Mouse (Mus musculus) ovary, postnatal 36 days (tissue): ENCODE data around the gene Foxp4.

Source experiments
- DNase-seq: peaks from one replicate; pipeline ENCODE4 v3.0.0; 2022; ENCODE audit warnings: low spot score, mixed read lengths

The Foxp4 gene

DNA sequence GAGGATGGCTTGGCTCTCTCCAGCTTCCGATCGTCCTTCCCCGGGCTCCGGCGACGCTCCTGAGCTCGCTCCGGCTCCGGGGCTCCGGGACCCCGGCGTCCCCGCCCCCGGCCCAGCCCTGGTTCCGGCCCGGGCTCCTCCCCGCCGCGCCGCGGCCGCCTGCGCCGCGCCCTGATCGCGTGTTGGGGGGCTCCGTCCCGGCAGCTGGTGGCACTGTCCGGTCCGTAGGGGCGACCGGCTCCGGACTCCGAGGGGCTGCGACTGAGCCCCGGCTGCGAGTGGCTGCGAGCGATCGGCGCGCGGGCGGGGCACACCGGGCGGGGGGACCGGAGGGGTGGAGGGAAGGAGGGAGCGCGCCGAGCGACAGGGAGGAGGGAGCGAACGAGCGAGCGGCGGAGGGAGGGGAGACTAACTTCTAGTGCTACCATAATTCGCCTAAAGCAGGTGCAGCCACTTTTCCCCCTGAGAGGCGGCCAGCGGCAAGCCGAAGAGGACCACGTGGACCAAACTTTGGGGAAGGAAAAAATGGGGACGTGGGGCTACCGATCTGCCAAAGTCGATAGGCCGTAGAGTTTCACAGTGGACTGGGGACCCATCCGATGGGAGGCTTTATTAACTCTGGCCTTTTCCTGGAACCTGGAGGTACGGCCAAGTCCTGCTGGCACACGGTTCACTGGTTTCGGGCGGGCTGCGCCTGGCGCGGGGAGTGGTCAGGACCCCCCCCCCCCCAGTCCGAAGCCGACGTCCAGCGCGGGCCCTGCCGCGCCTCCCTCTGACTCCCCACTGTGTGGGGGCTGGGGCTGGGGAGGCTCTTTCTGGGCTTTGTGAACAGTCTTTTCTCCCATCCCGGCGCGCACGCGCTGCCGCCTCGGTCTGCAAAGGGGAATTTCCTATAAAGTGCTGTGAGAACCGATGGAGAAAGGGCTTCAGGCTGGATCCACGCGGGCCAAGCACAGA is at the start of gene Foxp4:
Gene Foxp4, minus strand, starts transcription at position 263 of the 957 bp plus-strand sequence.
- peak; percentile 87 for DNase-seq

DNA sequence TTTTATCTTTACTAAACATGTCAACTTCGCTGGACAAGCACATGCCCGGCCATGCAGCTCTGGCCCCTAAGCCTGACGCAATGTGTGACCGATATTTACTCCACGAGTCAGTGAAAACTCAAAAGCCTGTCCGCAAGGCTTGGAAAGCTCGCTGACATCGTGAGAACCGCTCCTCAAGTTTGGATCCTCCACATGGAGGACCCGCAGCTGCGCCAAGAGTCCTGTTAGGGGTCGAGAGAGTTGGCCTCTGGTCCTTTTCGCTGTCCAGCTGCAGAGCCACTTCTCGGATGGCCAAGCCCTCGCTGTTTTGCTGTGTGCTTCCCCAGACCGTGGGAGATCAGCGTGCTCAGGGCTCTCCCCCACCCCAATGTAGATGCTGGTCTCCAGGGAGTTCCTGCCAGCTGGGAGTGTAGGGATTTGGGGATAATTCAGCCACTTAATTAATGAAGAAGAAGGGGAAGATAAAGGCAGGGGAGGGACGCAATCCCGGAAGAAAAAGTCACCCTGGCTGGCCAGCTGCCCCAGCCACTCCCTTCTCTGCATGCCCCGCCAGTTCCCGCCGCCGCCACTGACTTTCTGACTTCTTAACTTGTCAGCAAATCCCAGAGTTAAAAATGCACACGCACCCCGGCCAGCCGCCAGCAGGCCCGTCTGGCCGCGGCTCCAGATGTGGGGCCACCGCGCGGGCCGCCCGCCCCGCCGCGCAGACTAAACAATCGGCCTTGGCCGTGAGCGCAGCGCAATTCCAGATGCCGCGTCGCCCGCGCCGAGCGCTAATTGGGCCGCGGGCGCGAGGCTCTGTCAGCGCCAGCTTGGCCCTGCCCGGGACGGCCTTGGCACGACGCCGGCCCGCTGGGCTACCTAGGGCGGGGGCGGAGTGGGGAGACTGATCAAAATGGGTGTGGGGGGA is 49.4 kb upstream of the Foxp4 start:
- peak; percentile 89 for DNase-seq

DNA sequence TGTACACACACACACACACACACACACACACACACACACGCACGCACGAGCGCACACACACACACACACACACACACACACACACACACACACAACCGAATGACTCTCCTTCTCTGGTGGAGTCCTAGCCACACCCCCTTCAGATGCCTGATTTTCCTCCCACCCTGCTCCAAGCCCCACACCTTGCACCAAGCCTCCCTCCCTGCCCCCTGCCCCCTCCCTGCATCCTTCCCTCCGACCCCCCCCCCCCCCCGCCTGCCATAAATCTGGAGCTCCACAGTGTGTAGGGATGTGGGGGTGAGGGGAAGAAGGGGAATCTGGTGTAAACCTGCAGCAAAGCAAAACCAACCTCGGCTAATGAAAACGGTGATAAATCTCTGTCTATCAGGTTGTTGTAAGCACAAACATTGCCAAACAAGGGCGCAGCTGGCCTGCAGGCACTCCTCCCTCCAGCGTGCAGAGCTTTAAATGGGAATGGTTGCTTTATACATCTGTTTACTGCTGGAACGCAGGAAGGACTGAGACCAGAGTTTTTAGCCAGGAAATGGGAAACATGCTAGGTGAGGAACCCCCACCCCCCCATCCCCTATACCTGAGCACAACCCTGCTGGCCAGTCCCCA is 41.5 kb upstream of the Foxp4 start:
- no peak for DNase-seq

DNA sequence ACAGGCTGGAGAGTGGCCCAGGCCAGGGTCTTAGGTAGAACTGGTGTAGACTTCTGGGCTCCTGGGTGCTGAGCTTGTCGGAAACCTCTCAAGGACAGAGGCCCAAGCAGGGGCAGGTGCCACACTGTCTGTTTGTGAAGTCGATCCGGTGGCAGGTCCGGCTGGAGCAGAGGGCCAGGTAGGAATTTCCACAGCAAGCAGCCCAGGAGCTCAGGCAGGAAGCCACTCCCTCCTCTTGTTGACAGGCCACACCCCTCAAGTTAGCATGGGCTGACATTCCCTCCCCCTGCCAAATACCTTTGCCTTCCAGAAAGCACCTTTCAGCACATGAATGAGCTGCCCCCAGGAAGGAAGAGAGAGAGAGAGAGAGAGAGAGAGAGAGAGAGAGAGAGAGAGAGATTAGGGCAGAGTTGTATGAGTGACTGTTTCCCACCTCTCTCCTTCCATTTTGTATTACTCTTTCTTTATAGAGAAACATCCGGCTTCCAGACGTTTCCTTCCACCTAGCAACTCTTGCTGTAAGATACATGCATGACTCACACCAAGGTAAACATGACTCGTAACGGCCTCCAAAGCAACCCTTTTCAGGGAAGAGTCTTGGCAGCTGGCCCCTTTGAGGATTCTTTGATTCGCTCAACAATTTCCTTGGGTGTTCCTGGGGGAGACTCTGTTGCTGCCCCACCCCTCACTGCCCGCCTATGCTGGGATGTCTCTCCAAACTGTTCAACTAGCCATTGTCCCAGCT is 33.8 kb upstream of the Foxp4 start:
- DNase-seq: no peak

DNA sequence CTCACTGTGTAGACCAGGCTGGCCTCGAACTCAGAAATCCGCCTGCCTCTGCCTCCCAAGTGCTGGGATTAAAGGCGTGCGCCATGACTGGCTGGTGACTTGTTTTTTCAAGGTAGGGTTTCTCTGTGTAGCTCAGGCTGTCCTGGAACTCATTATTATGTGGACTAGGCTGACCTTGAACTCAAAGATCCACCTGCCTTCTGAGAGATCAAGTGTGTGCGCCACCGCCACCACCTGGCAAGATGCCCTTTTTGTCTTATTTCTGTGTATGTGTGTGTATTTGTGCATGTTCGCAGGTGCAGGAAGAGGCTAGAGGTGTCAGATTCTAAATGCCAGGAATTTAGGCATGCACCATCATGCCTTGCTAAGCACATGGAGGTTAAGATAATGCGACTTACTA is 32.0 kb upstream of the Foxp4 start:
- DNase-seq: no peak

DNA sequence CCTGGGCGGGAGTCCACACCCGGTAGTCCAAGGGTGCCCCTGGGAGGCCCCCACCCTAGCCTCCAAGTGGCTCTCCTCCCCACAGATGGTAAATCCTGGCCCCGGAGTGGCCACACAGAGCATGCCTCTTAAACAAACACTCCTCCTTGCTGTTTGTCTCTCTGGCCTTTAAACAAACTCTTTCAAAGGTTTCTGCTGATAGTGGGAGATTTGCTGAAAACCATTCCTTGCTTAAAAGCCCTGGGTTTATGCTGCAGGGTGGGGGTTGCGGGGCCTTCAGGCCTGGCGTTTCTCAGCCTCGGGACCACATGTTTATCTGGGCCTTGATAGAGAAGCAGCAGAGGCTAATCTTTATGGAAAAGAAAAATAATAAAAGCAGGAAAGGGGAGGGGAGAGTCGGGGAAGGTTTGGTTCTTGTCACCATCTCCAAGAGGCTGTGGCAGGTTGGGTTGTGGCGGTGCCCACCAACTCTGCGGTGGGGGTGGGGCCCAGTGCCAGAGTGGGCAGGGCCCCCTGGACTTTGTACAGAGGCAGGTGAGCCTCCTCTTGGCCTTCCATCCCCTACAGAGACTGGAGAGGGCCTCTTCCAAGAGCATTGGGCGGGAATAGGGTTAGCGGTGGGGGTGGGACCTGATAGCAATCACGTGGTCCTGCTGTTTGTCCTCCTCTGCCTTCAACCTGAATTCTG is 30.8 kb upstream of the Foxp4 start:
- DNase-seq: peak; percentile 59

DNA sequence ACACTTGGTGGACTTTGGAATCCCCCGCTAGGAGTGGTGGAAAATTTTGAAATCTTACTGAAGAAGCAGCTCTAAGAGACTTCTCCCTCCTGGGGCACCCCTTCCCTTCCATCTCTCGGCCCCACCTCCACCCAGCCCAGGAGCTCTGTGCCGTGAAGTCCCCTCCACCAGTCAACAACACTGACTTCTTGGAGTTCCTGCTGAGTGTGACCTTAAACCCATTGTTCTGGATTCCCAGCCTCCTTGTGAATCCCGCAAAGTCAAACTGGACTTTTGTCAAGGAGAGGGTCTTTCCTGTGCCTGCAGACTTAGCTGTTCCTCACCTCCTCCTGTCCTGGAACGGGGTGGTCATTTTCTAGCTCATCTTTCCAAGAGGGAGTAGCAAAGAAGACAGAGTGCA is 28.8 kb upstream of the Foxp4 start:
- DNase-seq: no peak

DNA sequence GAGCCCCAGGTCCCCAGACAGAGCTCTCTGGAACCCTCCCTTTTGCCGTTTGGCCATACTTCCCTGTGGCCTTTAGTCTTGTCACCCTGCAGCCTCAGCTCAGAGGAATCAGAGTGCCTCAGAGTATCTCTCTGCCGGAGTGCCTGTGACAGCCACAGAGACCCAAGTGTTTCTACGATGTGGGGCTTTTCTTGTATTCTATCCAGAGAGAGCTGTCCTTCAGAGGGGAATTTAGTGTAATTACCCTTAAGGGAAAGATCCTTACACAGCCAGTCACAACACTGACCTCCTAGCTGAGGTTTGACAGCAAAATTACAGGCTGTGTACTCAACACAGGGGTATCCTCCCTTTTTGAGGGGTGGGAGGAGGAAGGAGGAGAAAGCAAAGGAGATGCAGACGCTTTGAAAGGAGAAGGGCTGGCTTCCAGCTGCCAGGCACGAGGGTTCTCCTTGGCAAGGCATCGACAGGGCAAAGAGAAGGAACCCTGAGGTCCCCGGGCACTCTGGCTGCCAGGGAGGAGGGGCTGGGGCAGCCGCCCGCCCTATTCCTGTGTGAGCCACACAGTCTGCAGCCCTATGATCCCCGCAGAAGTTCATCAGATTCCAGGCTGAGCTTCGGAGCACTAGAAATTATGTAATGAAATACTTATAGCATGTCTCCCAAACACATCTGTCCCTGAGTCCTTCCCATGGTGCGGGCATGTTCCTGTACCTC is 28.1 kb upstream of the Foxp4 start:
- DNase-seq: peak; percentile 48

DNA sequence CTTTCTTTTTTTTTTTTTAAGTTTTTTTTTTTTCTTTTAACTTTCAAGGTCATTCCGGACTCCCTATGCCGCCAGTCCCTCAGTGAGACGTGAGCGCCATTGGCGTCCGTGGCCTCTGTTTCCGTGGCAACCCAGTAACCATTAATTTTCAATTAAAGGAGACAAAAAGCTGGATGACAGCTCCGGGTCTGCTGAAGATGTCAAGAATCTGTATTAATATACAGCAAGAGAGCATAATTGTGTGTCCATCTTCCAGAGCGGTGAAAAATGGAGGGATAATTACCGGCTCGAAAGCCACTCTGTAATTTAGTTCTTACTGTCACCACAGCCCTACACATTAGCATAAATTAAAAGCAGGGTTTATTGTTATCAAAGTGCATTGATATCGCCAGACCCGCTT is 27.0 kb upstream of the Foxp4 start:
- no peak for DNase-seq

DNA sequence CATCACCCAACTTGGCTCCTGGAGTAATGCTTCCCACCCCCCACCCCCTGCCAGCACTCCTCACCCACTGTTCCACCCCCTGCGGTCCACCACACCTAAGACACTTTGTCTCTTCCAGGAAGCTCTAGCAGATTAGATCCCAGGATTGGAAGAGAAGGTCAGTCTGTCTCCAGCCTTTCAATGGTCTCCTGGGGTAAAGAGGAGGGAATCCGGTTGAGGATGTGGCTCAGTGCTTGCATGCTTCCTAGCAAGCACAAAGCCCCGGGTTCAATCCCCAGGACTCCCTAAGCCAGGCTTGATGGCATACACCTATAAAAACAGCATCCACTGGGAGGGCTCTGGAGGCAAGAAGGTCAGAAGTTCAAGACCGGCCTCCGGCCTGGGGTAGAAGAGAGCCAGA is 26.4 kb upstream of the Foxp4 start:
- no peak for DNase-seq

DNA sequence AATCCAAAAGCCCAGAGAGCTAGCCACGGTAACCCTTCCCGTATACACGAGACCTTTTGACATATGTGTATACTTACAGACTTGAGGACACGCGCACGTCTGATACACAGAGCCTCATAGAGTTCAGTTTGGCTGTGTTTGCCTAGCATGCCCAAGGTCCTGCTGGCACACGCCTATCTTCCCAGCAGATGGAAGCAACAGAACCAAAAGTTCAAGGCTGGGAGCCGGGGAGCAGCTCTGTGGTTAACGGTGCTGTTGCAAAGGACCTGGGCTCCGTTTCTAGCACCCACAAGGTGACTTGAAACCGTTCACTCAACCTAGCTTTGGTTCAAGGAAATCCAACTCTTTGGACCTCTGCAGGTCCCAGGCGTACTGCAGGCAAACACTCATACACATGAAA is 25.0 kb upstream of the Foxp4 start:
- no peak for DNase-seq

DNA sequence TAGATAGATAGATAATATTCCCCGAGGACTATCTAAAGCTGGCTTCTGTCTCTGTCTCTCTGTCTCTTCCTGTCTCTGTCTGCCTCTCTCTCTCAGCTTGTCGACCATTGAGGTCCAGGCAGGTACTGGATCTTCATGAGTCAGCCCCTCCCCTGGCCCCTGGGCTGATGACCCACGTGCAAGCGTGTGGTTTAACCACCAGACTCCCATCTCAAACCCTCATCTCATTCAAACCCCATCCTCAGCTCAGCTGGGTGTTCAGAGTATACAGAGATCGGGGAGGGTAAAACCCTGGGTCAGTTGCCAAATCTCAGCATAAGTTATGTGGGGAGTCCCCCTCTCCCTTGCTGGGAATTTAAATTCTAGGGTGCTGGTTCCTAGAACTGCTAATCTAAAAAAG is 24.3 kb upstream of the Foxp4 start:
- DNase-seq: no peak

DNA sequence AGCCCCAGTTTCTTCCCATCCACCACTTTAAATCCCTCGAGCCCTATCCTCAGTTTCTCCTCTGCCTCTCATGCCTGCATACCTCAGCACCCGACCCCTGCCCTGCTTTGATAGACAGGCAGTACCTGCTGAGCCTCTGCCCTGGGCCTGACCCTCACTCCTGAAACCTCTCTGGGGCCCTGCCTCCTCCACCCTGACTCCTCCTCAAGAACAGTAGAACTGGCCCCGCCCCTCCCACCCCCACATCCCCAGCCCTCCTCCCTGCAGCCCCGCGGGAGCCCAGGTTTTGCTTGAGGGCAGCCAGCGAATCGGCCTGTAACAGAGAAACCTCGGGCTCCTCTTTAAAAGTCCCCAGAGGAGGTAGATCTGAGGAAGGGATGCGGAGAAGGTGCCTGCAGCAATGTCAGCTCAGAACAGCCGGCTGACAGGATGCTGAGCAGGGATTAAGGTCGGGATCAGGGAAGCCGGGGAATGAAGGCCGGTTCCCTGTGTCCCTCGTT is 22.5 kb upstream of the Foxp4 start:
- DNase-seq: no peak

DNA sequence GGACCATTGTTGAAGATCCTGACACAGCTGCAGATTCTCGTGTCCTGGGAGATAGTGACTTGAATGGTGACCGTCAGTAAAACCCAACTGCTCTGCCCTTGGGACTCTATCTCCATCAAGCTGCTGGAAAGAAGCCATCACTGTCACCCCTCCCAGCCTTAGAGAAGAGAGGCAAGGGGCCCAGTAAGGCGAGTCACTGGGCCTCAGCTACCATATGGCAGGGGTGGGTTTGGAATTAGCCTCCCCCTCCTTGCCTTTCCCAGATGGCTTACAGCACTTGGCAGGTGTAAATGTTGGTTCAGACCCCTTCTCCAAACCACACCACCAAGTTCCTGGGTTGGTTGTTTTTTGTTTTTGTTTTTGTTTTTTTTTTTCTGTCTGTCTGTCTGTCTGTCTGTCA is 21.7 kb upstream of the Foxp4 start:
- DNase-seq: no peak

DNA sequence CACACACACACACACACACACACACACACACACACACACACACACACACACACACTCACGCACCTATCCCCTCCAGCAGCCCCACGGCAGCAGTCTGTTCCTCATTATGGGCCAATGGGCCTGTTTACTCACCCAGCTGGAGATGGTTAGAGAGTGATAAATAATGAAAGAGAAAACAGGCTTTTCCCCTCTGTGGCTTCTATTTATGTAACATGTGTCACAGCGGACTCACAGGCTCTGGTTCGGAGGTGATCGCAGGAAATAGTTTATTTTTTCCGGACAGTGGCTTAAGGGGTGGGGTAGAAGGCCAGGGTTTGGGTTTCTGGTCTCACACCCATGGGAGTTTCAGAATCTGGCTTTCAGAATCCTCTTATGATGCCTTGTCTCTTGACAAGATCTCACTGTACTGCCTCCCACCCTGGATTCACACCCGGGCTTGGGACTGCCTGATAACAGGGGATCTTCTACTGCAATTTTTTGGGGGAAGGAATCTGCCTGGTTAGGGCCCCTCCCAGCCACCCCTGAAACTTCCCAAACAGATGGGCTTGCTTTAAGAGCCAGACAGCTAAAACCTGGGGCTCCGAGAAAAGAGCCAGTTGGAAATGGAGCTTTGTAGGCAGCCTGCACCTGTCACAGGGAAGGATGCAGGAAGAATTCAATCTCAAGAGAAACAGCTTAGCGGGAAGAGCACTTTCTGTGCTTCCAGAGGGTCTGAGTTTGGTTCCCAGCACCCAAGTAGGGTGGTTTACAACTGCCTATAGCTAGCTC is 18.8 kb upstream of the Foxp4 start:
- DNase-seq: no peak

DNA sequence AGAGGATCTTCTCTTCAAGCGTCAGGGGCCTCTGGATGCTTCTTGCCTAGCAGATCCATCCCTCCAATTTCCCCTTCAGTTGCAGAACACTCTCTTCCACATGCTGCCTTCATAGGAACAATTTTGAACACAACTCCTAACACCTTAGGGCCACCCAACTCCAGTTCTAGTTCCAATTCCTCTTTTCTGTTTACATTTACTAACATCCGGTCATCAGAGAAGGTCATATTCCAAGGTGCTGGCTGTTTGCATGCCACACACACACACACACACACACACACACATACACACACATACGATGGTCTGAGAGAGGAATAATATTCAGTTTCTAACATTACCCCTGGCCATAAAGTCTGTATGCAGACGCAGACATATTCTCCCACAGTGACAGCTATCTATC is 17.6 kb upstream of the Foxp4 start:
- DNase-seq: no peak

DNA sequence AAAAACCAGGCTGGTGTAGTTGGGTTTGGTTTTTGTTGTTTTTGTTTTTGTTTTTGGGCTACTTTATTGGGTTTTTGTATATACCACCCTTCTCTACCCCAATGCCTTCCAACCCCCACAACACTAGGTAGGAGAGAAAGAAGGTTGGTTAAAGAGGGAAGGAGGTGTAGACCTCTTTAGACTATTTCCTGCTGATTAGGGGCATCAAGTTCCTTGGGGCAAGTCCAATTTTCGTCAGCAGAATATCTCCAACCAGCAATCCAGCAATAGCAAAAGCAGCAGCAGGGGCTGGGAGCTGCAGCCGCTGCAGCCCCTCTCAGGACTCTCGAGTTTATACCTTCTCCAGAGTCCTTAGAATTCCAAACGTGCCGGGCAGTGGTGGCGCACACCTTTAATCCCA is 14.4 kb upstream of the Foxp4 start:
- DNase-seq: no peak

DNA sequence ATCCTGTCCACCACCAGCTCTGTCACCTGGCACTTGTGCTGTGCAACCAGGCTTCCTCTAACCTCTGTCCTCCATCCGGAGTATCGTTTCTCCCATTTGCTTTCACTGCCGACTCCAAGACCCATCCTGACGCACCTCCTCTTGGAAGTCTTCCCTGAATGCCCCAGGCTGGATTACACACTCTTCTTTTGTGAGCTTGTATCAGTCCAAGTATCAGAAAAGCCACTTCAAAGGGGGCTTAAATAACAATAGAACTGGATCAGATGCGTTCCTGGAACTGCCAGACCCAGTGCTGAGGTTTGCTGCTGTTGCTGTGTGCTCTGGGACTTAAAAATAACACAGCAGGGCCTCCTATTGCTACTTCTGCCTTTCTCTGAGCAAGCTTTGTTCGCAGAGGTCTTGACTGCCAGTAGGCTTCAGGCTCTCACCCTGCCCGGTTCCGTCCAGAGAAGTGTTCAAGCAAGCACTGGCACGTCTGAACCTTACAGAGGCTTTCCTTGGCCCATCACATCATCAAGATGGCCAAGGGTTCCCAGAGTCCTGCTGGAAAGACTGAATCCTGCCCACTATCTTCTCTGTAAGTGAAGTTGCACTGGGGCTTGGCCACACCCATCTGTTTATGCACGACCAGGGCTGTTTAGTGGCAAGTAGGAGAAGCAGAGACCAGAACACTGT is 13.6 kb upstream of the Foxp4 start:
- no peak for DNase-seq

DNA sequence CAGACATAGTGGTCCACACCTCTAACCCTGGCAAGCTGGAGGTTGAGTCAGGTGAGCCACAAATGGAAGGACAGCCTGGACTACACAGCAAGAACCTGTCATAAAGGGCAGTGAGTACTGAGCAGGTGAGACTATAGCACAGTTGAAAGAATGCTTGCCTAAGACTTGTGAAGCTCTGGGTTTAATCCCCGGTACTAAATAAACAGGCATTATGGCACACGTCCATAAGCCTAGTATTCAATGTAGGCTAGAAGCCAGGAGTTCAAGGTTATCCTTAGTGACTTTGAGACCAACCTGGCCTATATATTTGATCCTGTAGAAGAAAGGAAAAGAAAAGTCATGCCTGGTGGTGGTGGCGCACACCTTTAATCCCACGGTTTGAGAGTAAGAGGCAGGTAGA is 12.1 kb upstream of the Foxp4 start:
- no peak for DNase-seq
